Mouse (Mus musculus) spleen, postnatal 4 days (tissue): Measurements from ENCODE around the gene Bora.
A peak's percentile ranks its signal among the peaks of the same experiment; 100 is the strongest.

Experiments used
- DNase-seq, 2 experiments: peaks; one replicate each; pipeline ENCODE4 v3.0.0; 2022; ENCODE audit warnings: low spot score in 2 of 2

The Bora gene

GRCm38 (mm10) chr14:99060616-99061015, 14.6 kb downstream of the Bora start:
- no peak for DNase-seq

GRCm38 (mm10) chr14:99063091-99063490, 17.1 kb downstream of the Bora start:
- no peak for DNase-seq

GRCm38 (mm10) chr14:99071146-99071545, 25.1 kb downstream of the Bora start:
- DNase-seq, result no peak

GRCm38 (mm10) chr14:99088947-99089346, 42.9 kb downstream of the Bora start:
- no peak for DNase-seq

- DNase-seq, result peak; percentile 98 to 99
Measured at GRCm38 (mm10) chr14:99099267-99099966, 53.4 kb downstream of the Bora start, which contains the start of the genes Pibf1 and Dis3. TSS of gene Pibf1 (plus strand) at chr14:99099424. TSS of gene Dis3 (minus strand) at chr14:99099770.

- no peak for DNase-seq
Measured at GRCm38 (mm10) chr14:99099967-99100587, 54.1 kb downstream of the Bora start.

GRCm38 (mm10) chr14:99103050-99103449, 57.0 kb downstream of the Bora start:
- no peak for DNase-seq

- DNase-seq, result no peak
Measured at GRCm38 (mm10) chr14:99104542-99105123, 58.6 kb downstream of the Bora start.

GRCm38 (mm10) chr14:99106671-99107070, 60.6 kb downstream of the Bora start:
- DNase-seq, result no peak

GRCm38 (mm10) chr14:99107631-99108187, 61.7 kb downstream of the Bora start:
- no peak for DNase-seq

GRCm38 (mm10) chr14:99108762-99109161, 62.7 kb downstream of the Bora start:
- no peak for DNase-seq

GRCm38 (mm10) chr14:99117576-99117975, 71.6 kb downstream of the Bora start:
- DNase-seq, result no peak

GRCm38 (mm10) chr14:99121584-99122339, 75.7 kb downstream of the Bora start:
- DNase-seq, result no peak

GRCm38 (mm10) chr14:99124076-99124475, 78.1 kb downstream of the Bora start:
- DNase-seq, result no peak
